Mouse (Mus musculus) left cerebral cortex, postnatal 4 days (tissue): ENCODE results near the gene Casr. TPM values are rescaled to one million over a fixed set of nuclear protein-coding genes. Genes with fewer than 3 reads are reported as not detected.

ENCODE experiments used
- DNase-seq: peaks from one replicate; pipeline ENCODE4 v3.0.0-alpha.2; 2022
- intact Hi-C: fragments of 180-260 bp; cut with DNase I; formaldehyde crosslinking; loops from one replicate; pipeline ENCODE4 v1.15.1; 2025
- total RNA-seq, 2 experiments: library from RNA; stranded (reverse); gene quantifications; 2 replicates each; pipeline ENCODE4 v1.2.3; 2021

Casr gene
- total RNA-seq, 2 experiments from 2014 or later = 1.2 to 2.2 TPM

DNA sequence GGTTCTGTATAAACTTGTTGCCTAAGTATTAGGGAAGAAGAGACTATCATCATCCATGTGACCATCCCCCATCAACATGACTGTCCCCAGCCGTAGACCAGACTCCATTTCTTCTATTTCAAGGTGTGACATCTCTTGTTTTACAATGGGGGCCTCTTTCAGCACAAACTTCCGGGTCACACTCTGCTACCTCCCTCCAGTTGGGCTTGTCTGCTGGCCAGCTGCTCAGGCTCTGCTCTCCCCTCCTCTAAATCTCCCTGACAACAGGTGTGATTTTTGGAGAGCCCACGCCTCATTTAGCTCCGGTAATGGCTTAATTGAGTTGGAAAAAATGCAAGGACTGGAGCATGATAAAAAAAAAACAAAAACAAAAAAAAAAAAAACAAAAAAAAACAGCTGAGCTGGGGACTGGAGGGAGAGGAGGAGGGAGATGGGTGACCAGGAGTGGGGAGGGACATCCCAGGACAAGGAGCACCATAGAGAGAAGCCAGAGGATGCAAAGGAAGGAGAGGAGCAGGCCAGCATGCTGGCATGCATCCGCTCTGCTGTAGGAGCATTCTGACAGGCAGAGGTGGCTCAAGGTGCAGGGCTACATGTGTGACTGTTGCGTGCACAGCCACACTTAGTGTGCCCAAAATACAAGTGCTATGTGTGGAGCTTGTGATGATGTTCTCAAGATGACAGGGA is 35.2 kb downstream of the Casr start:
- no peak for DNase-seq
- intact Hi-C loops = no loop called here

GRCm38 (mm10) chr16:36523095-36523494 is 38.8 kb downstream of the Casr start:
- intact Hi-C loops = no loop called here
- no peak for DNase-seq

- DNase-seq = no peak
- intact Hi-C loops = no loop called here
Observed at GRCm38 (mm10) chr16:36516355-36516754, 45.6 kb downstream of the Casr start.

- no peak for DNase-seq
- intact Hi-C loops = no loop called here
Observed at GRCm38 (mm10) chr16:36507300-36507699, 54.6 kb downstream of the Casr start.

- DNase-seq = no peak
- intact Hi-C loops = no loop called here
Observed at GRCm38 (mm10) chr16:36506827-36507226, 55.1 kb downstream of the Casr start.

DNA sequence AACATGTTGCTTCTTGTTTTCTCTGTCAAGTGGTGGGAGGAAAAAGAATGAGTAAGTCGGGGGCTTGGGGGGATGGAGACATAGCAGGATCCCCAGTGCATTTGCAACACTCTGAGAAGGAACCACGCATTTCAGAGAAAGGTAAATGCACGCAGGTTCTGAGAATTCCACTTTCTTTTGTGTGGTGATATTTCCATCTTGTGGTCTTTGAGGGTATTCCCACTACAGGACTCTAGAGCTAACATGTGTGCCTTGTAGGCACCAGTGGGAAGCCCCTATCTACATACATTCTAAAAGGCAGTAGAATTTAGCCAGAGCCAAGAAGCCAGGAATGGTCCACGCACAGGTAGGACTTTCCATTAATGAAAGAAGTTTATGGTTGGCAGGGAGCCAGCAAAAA is 56.0 kb downstream of the Casr start:
- no peak for DNase-seq
- intact Hi-C loops = no loop called here

DNA sequence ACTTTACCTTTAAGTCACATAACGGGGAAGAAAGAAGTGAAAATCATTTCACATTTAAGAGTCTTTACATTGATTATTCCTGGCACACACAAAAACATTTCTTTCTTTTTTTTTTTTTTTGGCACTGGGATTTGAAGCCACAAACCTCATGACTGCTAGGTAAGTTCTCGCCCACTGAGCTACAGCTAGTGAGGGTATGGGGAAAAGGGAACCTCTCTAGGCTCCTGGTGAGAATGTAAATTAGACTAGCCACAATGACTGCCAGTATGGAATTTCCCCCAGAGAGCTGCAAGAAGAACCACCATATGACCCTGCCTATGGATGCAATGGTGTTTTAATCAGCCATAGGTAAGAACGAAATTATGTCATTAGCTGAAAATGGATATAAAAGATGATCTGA is 56.8 kb downstream of the Casr start:
- DNase-seq = no peak
- intact Hi-C loops = no loop called here

GRCm38 (mm10) chr16:36502286-36502685 is 59.7 kb downstream of the Casr start:
- intact Hi-C loops = no loop called here
- no peak for DNase-seq

DNA sequence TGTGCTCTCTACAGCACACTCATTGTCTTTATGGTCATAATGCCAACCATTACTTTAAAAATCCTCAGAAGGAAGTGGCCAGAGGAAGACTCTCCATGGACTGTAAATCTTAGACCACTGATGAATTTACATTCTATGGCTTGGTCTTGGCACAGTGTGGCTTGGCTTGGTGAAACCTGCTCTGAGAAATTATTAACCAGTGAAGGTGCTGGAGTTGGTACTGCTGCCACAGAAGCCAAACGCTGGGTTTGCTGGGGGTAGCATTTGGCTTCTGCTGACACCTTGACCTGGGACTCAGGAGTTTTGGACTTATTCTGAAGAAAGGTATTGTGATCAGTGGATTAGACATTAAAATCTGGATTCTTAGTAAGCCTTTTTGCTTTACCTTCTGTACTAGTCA is 69.5 kb downstream of the Casr start:
- intact Hi-C loops = no loop called here
- no peak for DNase-seq

- no peak for DNase-seq
- intact Hi-C loops = loop anchor here (10.0 kb wide), 1 partner anchor 228 kb away; no protein-coding TSS in a partner anchor
Observed at GRCm38 (mm10) chr16:36476866-36477265, 85.1 kb downstream of the Casr start.

DNA sequence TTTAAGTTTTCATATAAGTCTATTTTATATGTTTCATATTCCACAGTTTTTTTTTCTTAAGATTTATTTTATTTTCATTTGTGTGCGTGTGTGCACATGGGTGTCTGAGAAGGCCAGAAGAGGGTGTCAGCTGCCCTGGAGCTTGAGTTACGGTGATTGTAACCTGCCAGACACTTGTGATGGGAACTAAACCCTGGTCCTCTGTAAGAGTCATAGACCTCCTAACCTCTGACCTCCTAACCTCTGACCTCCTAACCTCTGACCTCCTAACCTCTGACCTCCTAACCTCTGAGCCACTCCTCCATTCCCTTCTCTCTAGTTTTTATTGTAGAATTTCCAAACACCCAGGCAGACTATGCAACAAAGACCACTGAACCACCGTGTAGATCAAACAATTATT is 86.4 kb downstream of the Casr start:
- intact Hi-C loops = loop anchor here (10.0 kb wide), 1 partner anchor 229 kb away; no protein-coding TSS in a partner anchor
- no peak for DNase-seq

DNA sequence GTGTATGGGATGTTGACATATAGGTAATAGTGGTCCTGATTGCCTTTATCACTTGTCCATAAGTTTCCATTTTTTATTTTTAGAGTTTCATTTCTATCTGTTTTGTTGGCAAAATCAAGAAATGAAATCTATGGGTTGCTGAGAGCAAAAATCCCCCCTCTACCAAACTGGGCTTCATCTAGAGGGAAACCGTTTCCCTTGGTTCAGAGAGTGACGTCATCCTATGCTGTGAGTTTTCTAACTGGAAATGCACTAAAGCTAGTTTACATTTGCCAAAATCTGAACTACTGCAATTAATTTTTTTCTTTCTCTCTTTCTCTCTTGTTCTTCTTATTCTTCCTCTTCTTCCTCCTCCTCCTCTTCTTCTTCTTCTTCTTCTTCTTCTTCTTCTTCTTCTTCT is 87.1 kb downstream of the Casr start:
- intact Hi-C loops = loop anchor here (5.0 to 10.0 kb wide), 2 partner anchors 230 to 342 kb away; no protein-coding TSS in a partner anchor
- no peak for DNase-seq

- DNase-seq = peak; percentile 12
- intact Hi-C loops = loop anchor here (5.0 to 10.0 kb wide), 2 partner anchors 231 to 344 kb away; no protein-coding TSS in a partner anchor
Observed at GRCm38 (mm10) chr16:36473217-36474216, 88.4 kb downstream of the Casr start.

DNA sequence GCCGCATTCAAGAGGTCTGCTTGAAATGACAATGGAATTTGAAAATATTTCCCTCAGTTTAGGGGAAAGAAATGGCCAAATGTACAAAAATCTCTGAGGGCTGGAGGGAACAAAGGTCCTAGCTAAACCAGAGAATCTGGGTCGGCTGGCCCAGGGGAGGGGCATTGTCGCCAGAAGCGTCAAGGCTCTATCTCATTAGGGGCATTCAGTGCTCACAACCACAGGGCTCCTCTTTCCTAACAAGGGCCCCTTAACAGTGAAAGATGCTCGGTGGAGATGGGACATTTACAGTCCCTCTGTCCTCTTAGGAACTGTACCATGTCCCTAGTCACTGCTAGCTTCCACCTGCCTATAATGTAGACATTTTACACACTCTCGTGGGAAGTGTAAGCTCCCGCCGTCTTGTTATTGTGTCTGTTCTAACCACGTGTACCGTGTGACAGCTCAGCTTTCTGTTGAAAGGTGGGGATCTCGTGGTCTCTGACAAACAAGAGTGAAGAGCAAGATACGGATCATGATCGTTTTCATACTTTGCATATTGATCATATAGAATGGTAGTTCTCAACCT is 90.8 kb downstream of the Casr start:
- intact Hi-C loops = loop anchor here (5.0 to 10.0 kb wide), 2 partner anchors 234 to 346 kb away; no protein-coding TSS in a partner anchor
- DNase-seq = no peak

GRCm38 (mm10) chr16:36469955-36470478 is 91.9 kb downstream of the Casr start:
- intact Hi-C loops = loop anchor here (5.0 to 10.0 kb wide), 2 partner anchors 235 to 347 kb away; no protein-coding TSS in a partner anchor
- DNase-seq = peak; percentile 22

GRCm38 (mm10) chr16:36469367-36469766 is 92.6 kb downstream of the Casr start:
- intact Hi-C loops = no loop called here
- no peak for DNase-seq

DNA sequence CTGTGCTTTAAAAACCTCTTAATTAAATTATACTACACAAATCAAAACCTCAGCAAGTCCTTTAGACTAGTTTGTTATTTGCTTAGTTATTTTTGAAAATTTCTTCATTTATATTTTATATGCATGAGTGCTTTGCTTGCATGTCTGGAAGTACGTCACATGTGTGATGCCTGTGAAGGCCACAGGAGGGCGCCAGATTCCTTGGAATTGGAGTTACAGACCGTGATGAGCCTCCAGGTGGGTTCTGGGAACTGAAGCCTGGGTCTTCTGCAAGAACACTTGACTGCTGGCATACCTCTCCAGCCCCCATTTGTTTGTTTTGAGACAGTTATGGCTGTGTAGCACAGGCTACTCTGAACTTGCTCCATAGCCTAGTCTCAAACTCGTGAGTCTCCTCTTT is 93.1 kb downstream of the Casr start:
- DNase-seq = no peak
- intact Hi-C loops = no loop called here

GRCm38 (mm10) chr16:36467936-36468335 is 94.0 kb downstream of the Casr start:
- intact Hi-C loops = no loop called here
- no peak for DNase-seq

DNA sequence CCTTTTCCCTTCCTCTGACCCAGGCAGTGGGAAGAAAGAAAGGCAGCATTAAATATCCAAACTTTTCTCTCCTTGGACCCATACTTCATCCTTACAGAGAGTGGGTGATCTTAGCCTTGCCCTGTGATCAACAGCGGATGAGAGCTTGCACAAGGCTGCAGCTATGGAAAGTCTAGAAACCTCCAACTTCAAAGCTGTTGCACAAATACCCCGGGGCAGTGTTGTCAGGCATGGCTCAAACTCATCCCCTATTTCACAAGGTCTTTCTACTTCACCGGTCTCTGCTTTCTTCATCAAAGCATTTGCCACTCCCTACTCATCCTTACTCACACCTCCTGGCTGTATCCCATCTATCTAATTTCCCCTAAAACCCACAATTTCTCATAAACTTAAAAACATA is 96.5 kb downstream of the Casr start:
- DNase-seq = no peak
- intact Hi-C loops = no loop called here

DNA sequence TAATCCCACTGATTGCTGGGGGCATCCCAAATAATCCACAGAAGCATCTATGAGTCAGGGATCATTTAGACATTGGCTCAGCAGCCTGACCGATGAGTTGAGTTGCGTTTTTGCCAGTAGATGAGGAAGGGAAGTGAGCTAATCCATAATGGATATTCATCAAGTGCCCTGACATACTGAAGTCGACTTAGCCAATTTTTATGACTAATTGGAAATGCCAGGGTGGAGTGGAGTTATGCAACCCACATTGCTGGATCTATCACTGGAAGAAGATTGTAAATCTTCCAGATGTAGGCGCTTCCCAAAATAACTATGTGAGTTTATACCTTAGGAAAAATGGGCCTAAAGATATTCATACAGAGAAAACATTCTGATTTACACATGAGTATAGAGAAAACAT is 97.9 kb downstream of the Casr start:
- no peak for DNase-seq
- intact Hi-C loops = no loop called here

- DNase-seq = no peak
- intact Hi-C loops = no loop called here
Observed at GRCm38 (mm10) chr16:36460426-36460825, 101.5 kb downstream of the Casr start.
